Mouse (Mus musculus) heart, adult 2 months (tissue): Measurements from ENCODE around the gene Sim2.

Experiments used
- CTCF ChIP-seq: fragments of 200-600 bp; IDR thresholded peaks from 2 replicates; pipeline ENCODE4 v1.8.1; 2022; ENCODE audit warnings: antibody characterized with exemption, mild to moderate bottlenecking, moderate library complexity
- EP300 ChIP-seq: fragments of 200-500 bp; IDR thresholded peaks from 2 replicates; pipeline ENCODE4 v1.6.1; 2011; ENCODE audit warnings: low read depth, low read length, control low read depth; ENCODE audit not compliant: insufficient read depth
- POLR2A ChIP-seq: fragments of 200-500 bp; IDR thresholded peaks from 2 replicates; pipeline ENCODE4 v1.6.1; 2011; ENCODE audit warnings: mild to moderate bottlenecking, low read depth, low read length, control low read depth; ENCODE audit not compliant: insufficient read depth

- no peak for TF ChIP-seq EP300
- TF ChIP-seq CTCF: no peak
- no peak for TF ChIP-seq POLR2A
Observed at GRCm38 (mm10) chr16:94155041-94155653, 70.4 kb downstream of the Sim2 start.
